In the genomic region with DNA sequence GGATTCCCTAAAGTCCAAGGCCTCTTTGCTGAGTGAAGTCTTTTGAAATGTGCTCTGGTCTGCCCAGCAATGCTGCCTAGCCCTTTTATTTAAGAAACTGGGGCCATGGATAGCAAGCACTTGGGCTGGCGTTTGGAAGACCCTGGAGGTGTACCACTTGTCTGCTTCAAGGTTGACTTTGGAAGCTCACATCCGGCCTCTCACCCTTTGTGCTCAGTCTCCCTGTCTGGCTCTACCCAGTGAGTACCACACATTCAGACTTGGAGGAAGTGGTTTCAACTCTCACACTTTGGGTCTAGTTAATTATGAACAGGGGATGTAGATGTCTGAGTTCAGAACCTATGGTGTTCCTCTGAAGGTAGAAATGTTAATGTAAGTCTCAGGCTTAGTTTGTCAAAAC, we compare ENCODE assay signal across 7 mouse cellular contexts. TPM values are rescaled to one million over a fixed set of nuclear protein-coding genes. Genes with fewer than 3 reads are reported as not detected.
DNase-seq lines count a peak whose midpoint lies in the region; ATAC-seq and TF ChIP-seq lines count a peak whose summit lies in the region.

No protein-coding gene starts in this region.

- peaks cover 6% of the 10 kb centered on the region; the same call in 1 of the 2 replicates for H3K4me1 ChIP-seq in spleen, adult 2 months (ENCODE audit: control insufficient read depth, insufficient read depth, insufficient read length)
- H3K4me1 ChIP-seq in forebrain, embryonic 10.5 days: peaks cover 55% of the 10 kb centered on the region
- H3K4me1 ChIP-seq in limb, embryonic 15.5 days: peaks cover 32% of the 10 kb centered on the region
- no peaks in the 10 kb centered on the region for H3K4me1 ChIP-seq in stomach, postnatal 0 days (replicated peaks; ENCODE audit: control insufficient read depth, insufficient read depth)

- no peak for ATAC-seq in limb, embryonic 15.5 days (ENCODE audit: insufficient number of reproducible peaks, low FRiP score, low TSS enrichment, low read depth)
- ATAC-seq in stomach, postnatal 0 days (ENCODE audit: low FRiP score, low TSS enrichment): no peak
- no peak for ATAC-seq in erythroid progenitor cell, adult 5-6 weeks (replicated peaks; ENCODE audit: low FRiP score, poor library complexity, severe bottlenecking)

- no peaks in the 10 kb centered on the region for H3K27me3 ChIP-seq in spleen, adult 2 months (ENCODE audit: control insufficient read depth, insufficient read depth, low read length)
- H3K27me3 ChIP-seq in forebrain, embryonic 10.5 days (ENCODE audit: poor library complexity, severe bottlenecking): peaks cover 16% of the 10 kb centered on the region
- no peaks in the 10 kb centered on the region for H3K27me3 ChIP-seq in limb, embryonic 15.5 days
- no peaks in the 10 kb centered on the region for H3K27me3 ChIP-seq in stomach, postnatal 0 days (ENCODE audit: control insufficient read depth, insufficient read depth, low read length)

- H3K9me3 ChIP-seq in forebrain, embryonic 10.5 days: no peaks in the 10 kb centered on the region
- H3K9me3 ChIP-seq in limb, embryonic 15.5 days: no peaks in the 10 kb centered on the region
- no peaks in the 10 kb centered on the region for H3K9me3 ChIP-seq in stomach, postnatal 0 days (ENCODE audit: control insufficient read depth, low read length)

- H3K36me3 ChIP-seq in spleen, adult 2 months (ENCODE audit: control insufficient read depth, insufficient read depth, low read length): no peaks in the 10 kb centered on the region
- H3K36me3 ChIP-seq in forebrain, embryonic 10.5 days (replicated peaks): no peaks in the 10 kb centered on the region
- H3K36me3 ChIP-seq in limb, embryonic 15.5 days: no peaks in the 10 kb centered on the region
- no peaks in the 10 kb centered on the region for H3K36me3 ChIP-seq in stomach, postnatal 0 days (ENCODE audit: control insufficient read depth, insufficient read depth, low read length)

- peak overlapping the region; percentile 78 for H3K4me2 ChIP-seq in limb, embryonic 15.5 days
- peak overlapping the region; percentile 74; the same call in 1 of the 2 replicates for H3K4me2 ChIP-seq in stomach, postnatal 0 days (replicated peaks; ENCODE audit: low read depth)

- 29% methylated on average over 2 of the region's 2 CpGs for WGBS in spleen, adult 2 months
- WGBS in forebrain, embryonic 10.5 days: 63% methylated on average over 2 of the region's 2 CpGs
- WGBS in limb, embryonic 15.5 days: 58% methylated on average over 2 of the region's 2 CpGs
- 80% methylated on average over 2 of the region's 2 CpGs for WGBS in stomach, postnatal 0 days

- H3K9ac ChIP-seq in limb, embryonic 15.5 days: no peak overlapping the region
- H3K9ac ChIP-seq in stomach, postnatal 0 days (ENCODE audit: low read length): no peak overlapping the region

- no peak for TF ChIP-seq EP300 in stomach, postnatal 0 days (optimal IDR thresholded peaks at IDR 0.05)

- no peak for TF ChIP-seq POLR2A in spleen, adult 2 months (IDR thresholded peaks at IDR 0.05; ENCODE audit: low read depth, low read length)

- peak overlapping the region; percentile 17 for H3K27ac ChIP-seq in spleen, adult 2 months (ENCODE audit: insufficient read depth, low read length)
- peak overlapping the region; percentile 96 for H3K27ac ChIP-seq in forebrain, embryonic 10.5 days
- H3K27ac ChIP-seq in limb, embryonic 15.5 days: no peak overlapping the region
- H3K27ac ChIP-seq in stomach, postnatal 0 days (replicated peaks): no peak overlapping the region

- DNase-seq in spleen, adult 2 months (ENCODE audit: low read depth in 1 of 2, low spot score in 2 of 2): peak in 1 of 2 experiments; percentile 14
- no peak for DNase-seq in spleen, postnatal 4 days (ENCODE audit: low spot score in 2 of 2)
- no peak for DNase-seq in forebrain, embryonic 10.5 days (ENCODE audit: extremely low spot score, low spot score)
- DNase-seq in stomach, postnatal 0 days (ENCODE audit: low spot score): no peak
- no peak for DNase-seq in left cerebral cortex, postnatal 4 days

- H3K4me3 ChIP-seq in spleen, adult 2 months (ENCODE audit: extremely low read depth, insufficient read depth, insufficient read length): peak overlapping the region; percentile 86; the same call in 1 of the 2 replicates
- H3K4me3 ChIP-seq in forebrain, embryonic 10.5 days: peak overlapping the region; percentile 85
- H3K4me3 ChIP-seq in limb, embryonic 15.5 days: peak overlapping the region; percentile 72
- H3K4me3 ChIP-seq in stomach, postnatal 0 days (ENCODE audit: low read depth, low read length): no peak overlapping the region

- TF ChIP-seq CTCF in spleen, adult 2 months (IDR thresholded peaks at IDR 0.05; ENCODE audit: extremely low read depth, insufficient read depth, insufficient read length, insufficient replicate concordance): no peak
- no peak for TF ChIP-seq CTCF in stomach, postnatal 0 days (IDR thresholded peaks at IDR 0.05; ENCODE audit: low read depth)

- intact Hi-C loops in left cerebral cortex, postnatal 4 days (cut with DNase I): loop anchor here (10.0 kb wide), 2 partner anchors 127 to 197 kb away; no protein-coding TSS in a partner anchor

RNA-seq across cellular contexts. Expression of gene Fyn, which starts 2.8 kb away (rescaled TPM):
- polyA plus RNA-seq in spleen, adult 2 months (2012; rRNA removed): 36.9 and 38.0 TPM in 2 replicates
- polyA plus RNA-seq in forebrain, embryonic 10.5 days (2016; fragmentation: Nextera tagmentation; extraction: Ambion mirVana): 20.5 and 21.4 TPM in 2 replicates
- 34.5 and 38.6 TPM in 2 replicates for polyA plus RNA-seq in limb, embryonic 15.5 days (2015; fragmentation: Nextera tagmentation; extraction: Ambion mirVana)
- polyA plus RNA-seq in stomach, postnatal 0 days (2015; fragmentation: Nextera tagmentation; extraction: Ambion mirVana): 12.5 and 12.6 TPM in 2 replicates
- 6.1 and 6.3 TPM in 2 replicates for total RNA-seq in erythroid progenitor cell, adult 5-6 weeks (2015; ENCODE audit: low replicate concordance)
- total RNA-seq in erythroid progenitor cell, adult 5-6 weeks (2017; ENCODE audit: low replicate concordance): 1.4 and 8.5 TPM in 2 replicates
- 100 to 1,000 TPM; 211 to 217 TPM for total RNA-seq in left cerebral cortex, postnatal 4 days (2021)

Comparison
In these comparisons a context has a peak if more than half of its experiments do, and no peak if none do; other contexts are left out.
1. H3K27ac ChIP-seq: peak in spleen, adult 2 months (single experiment) and forebrain, embryonic 10.5 days (single experiment); none in limb, embryonic 15.5 days (single experiment) and stomach, postnatal 0 days (single experiment).